Mouse (Mus musculus) CD4-positive, CD25-positive, alpha-beta regulatory T cell, adult 2 months (primary cell): ENCODE results near the gene Gm1553.

Experiments
- DNase-seq: peaks from one replicate; pipeline ENCODE4 v3.0.0-alpha.2; 2012; ENCODE audit warnings: low read depth, low spot score

The Gm1553 gene

DNA sequence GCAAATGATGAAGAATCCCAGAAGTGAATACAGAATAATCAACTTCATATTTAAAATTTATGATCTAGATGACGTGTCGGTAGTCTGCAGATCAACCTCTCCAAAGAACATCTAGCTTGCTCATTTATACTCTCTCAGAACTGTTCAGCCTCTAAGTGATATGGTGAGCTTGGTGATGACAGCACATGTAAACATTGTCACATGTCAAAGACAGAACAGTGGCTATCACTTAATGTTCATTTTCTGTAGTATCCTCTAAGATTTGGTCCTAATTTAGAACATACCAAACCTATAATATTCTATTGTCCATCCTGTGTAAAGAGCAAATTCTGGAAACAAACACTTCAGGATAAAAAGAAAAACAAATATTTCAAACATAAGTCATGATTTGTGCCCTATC lies at the start of gene Gm1553:
Gm1553 (minus strand) TSS at position 101 of the 400 bp plus-strand sequence.
- no peak for DNase-seq
